Mouse (Mus musculus): ENCODE measurements around the gene Gimap3. TPM values are rescaled to one million over a fixed set of nuclear protein-coding genes. Genes with fewer than 3 reads are reported as not detected.

Gene Gimap3
- total RNA-seq, 2 experiments from 2014 or later, result not detected

- no peak for DNase-seq (ENCODE audit: low spot score in 2 of 2)
Measured at GRCm38 (mm10) chr6:48745490-48745889, 25.2 kb downstream of the Gimap3 start.

GRCm38 (mm10) chr6:48742422-48743351 is 28.0 kb downstream of the Gimap3 start:
- no peak for DNase-seq (ENCODE audit: low spot score in 2 of 2)

- DNase-seq (ENCODE audit: low spot score in 2 of 2), result no peak
Measured at GRCm38 (mm10) chr6:48741711-48742206, 28.9 kb downstream of the Gimap3 start.

GRCm38 (mm10) chr6:48741273-48741672 is 29.4 kb downstream of the Gimap3 start:
- no peak for DNase-seq (ENCODE audit: low spot score in 2 of 2)

- DNase-seq (ENCODE audit: low spot score in 2 of 2), result no peak
Measured at GRCm38 (mm10) chr6:48740501-48741169, 30.0 kb downstream of the Gimap3 start.

- no peak for DNase-seq (ENCODE audit: low spot score in 2 of 2)
Measured at GRCm38 (mm10) chr6:48739780-48740055, 30.9 kb downstream of the Gimap3 start.

GRCm38 (mm10) chr6:48738961-48739779 is 31.5 kb downstream of the Gimap3 start, which contains the start of gene Gimap1:
Gimap1 (plus strand) TSS chr6:48739054.
- no peak for DNase-seq (ENCODE audit: low spot score in 2 of 2)

GRCm38 (mm10) chr6:48737688-48738087 is 33.0 kb downstream of the Gimap3 start:
- DNase-seq (ENCODE audit: low spot score in 2 of 2), result no peak

GRCm38 (mm10) chr6:48737053-48737452 is 33.6 kb downstream of the Gimap3 start:
- DNase-seq (ENCODE audit: low spot score in 2 of 2), result no peak

- DNase-seq (ENCODE audit: low spot score in 2 of 2), result no peak
Measured at GRCm38 (mm10) chr6:48733660-48734059, 37.0 kb downstream of the Gimap3 start.

GRCm38 (mm10) chr6:48732864-48733304 is 37.8 kb downstream of the Gimap3 start:
- DNase-seq (ENCODE audit: low spot score in 2 of 2), result no peak

GRCm38 (mm10) chr6:48727761-48728160 is 42.9 kb downstream of the Gimap3 start:
- no peak for DNase-seq (ENCODE audit: low spot score in 2 of 2)

- peak in 1 of 2 experiments; percentile 19 for DNase-seq (ENCODE audit: low spot score in 2 of 2)
Measured at GRCm38 (mm10) chr6:48725476-48725875, 45.2 kb downstream of the Gimap3 start.

- DNase-seq (ENCODE audit: low spot score in 2 of 2), result no peak
Measured at GRCm38 (mm10) chr6:48723468-48723867, 47.2 kb downstream of the Gimap3 start.

GRCm38 (mm10) chr6:48720326-48720725 is 50.3 kb downstream of the Gimap3 start:
- DNase-seq (ENCODE audit: low spot score in 2 of 2), result no peak

- no peak for DNase-seq (ENCODE audit: low spot score in 2 of 2)
Measured at GRCm38 (mm10) chr6:48718455-48718854, 52.2 kb downstream of the Gimap3 start, which contains the start of the genes Gm28053 and Gimap7. Gm28053 (plus strand) TSS chr6:48718607. Gimap7 (plus strand) TSS chr6:48718621.

Other genes starting within 250 kb of the Gimap3 start
- 100 to 1,000 TPM; 440 to 446 TPM for gene Atp6v0e2, start 233.2 kb downstream of the Gimap3 start, total RNA-seq (2021)
- 10 to 100 TPM; 32.3 to 37.6 TPM for gene Lrrc61, start 216.1 kb downstream of the Gimap3 start, total RNA-seq (2021)
- 10 to 100 TPM; 14.9 to 18.0 TPM for gene Rarres2, start 198.1 kb downstream of the Gimap3 start, total RNA-seq (2021)
- not detected for gene Gm45021, start 181.2 kb downstream of the Gimap3 start, total RNA-seq (2021)
- gene Repin1, start 177.0 kb downstream of the Gimap3 start, total RNA-seq (2021), result 10 to 100 TPM; 48.0 to 51.0 TPM
- not detected for gene Gm44965, start 176.9 kb downstream of the Gimap3 start, total RNA-seq (2021)
- 1 to 10 TPM; 7.1 to 8.2 TPM for gene Zfp775, start 168.8 kb downstream of the Gimap3 start, total RNA-seq (2021)
- 10 to 100 TPM; 13.4 to 13.6 TPM for gene AI854703, start 144.1 kb downstream of the Gimap3 start, total RNA-seq (2021)
- under 1 TPM; 0.77 to 0.81 TPM for gene Gimap8, start 123.6 kb downstream of the Gimap3 start, total RNA-seq (2021)
- gene Gimap9, start 94.7 kb downstream of the Gimap3 start, total RNA-seq (2021), result 1 to 10 TPM in 1 of 2 experiments, under 1 TPM in 1; 0.48 to 1.1 TPM
- not detected for gene Gimap4, start 86.3 kb downstream of the Gimap3 start, total RNA-seq (2021)
- 1 to 10 TPM; 4.3 to 4.9 TPM for gene Gimap6, start 62.6 kb downstream of the Gimap3 start, total RNA-seq (2021)
- 1 to 10 TPM in 1 of 2 experiments, not detected in 1; 1.9 TPM for gene Gm28053, start 52.2 kb downstream of the Gimap3 start, total RNA-seq (2021)
- gene Gimap7, start 52.2 kb downstream of the Gimap3 start, total RNA-seq (2021), result not detected
- 1 to 10 TPM; 1.4 to 1.9 TPM for gene Gimap1, start 31.8 kb downstream of the Gimap3 start, total RNA-seq (2021)
- gene Gimap5, start 24.7 kb downstream of the Gimap3 start, total RNA-seq (2021), result under 1 TPM; 0.62 to 0.99 TPM
- gene Tmem176a, start 70.1 kb upstream of the Gimap3 start, total RNA-seq (2021), result 10 to 100 TPM; 32.4 to 36.3 TPM
- gene Tmem176b, start 70.6 kb upstream of the Gimap3 start, total RNA-seq (2021), result 10 to 100 TPM; 58.5 to 61.2 TPM
- not detected for gene Aoc1, start 102.0 kb upstream of the Gimap3 start, total RNA-seq (2021)
- not detected for gene 1600015I10Rik, start 159.0 kb upstream of the Gimap3 start, total RNA-seq (2021)
- not detected for gene Doxl2, start 204.1 kb upstream of the Gimap3 start, total RNA-seq (2021)
- gene Svs1, start 216.0 kb upstream of the Gimap3 start, total RNA-seq (2021), result not detected